Mouse (Mus musculus) forebrain, postnatal 0 days (tissue): ENCODE data around the gene Matn4. TPM values are rescaled to one million over a fixed set of nuclear protein-coding genes. Genes with fewer than 3 reads are reported as not detected.
"Not testable (repeated sequence)": the region's sequence is repeated elsewhere in the genome, so short reads cannot be mapped to it uniquely, and the experiment has no call there.

ENCODE experiments used
- ATAC-seq: fragments of 200-750 bp; cut with Nextera tagmentation; 2 replicates; pipeline ENCODE4 v1.8.0; 2017; ENCODE audit warnings: mild to moderate bottlenecking, moderate library complexity
- DNase-seq: peaks from one replicate; pipeline ENCODE4 v3.0.0-alpha.2; 2015
- H3K27ac ChIP-seq: fragments of 300-500 bp; sonication (generic); 2 replicates; pipeline ENCODE4 v1.5.1; 2014; ENCODE audit warnings: low read depth, mild to moderate bottlenecking, antibody characterized with exemption, low read length, moderate library complexity, mixed read lengths
- H3K27me3 ChIP-seq: fragments of 300-500 bp; sonication (generic); 2 replicates; pipeline ENCODE4 v1.6.1; 2014; ENCODE audit warnings: mild to moderate bottlenecking, low read length, mixed read lengths; ENCODE audit not compliant: insufficient read depth
- H3K36me3 ChIP-seq: fragments of 300-500 bp; sonication (generic); 2 replicates; pipeline ENCODE4 v1.6.1; 2014; ENCODE audit warnings: mild to moderate bottlenecking, moderate library complexity; ENCODE audit not compliant: insufficient read depth
- H3K4me1 ChIP-seq: fragments of 300-500 bp; sonication (generic); 2 replicates; pipeline ENCODE4 v1.6.1; 2014; ENCODE audit warnings: antibody characterized with exemption; ENCODE audit not compliant: insufficient read depth
- H3K4me2 ChIP-seq: fragments of 300-500 bp; sonication (generic); 2 replicates; pipeline ENCODE4 v1.6.1; 2014; ENCODE audit warnings: low read depth, mild to moderate bottlenecking, moderate library complexity
- H3K4me3 ChIP-seq: fragments of 300-500 bp; sonication (generic); 2 replicates; pipeline ENCODE4 v1.5.1; 2014; ENCODE audit warnings: low read depth, low read length, mixed read lengths
- H3K9ac ChIP-seq: fragments of 300-500 bp; sonication (generic); 2 replicates; pipeline ENCODE4 v1.6.1; 2014; ENCODE audit warnings: mild to moderate bottlenecking
- H3K9me3 ChIP-seq: fragments of 300-500 bp; sonication (generic); 2 replicates; pipeline ENCODE4 v1.6.1; 2016; ENCODE audit warnings: low read length
- CTCF ChIP-seq: sonication (generic); IDR thresholded peaks from 2 replicates; pipeline ENCODE4 v1.5.1; 2016; ENCODE audit warnings: antibody characterized with exemption, control low read depth, low read depth
- WGBS: fragments of 180-500 bp; shearing (Covaris S2); extraction: QIAGEN DNeasy Blood & Tissue Kit; methylation state at CpG from one replicate; pipeline ENCODE4 v1.1.7; 2014; 5-methylcytosine and 5-hydroxymethylcytosine counted together
- microRNA-seq, 2 experiments: library from miRNA; unstranded; fragments of <30 nt; microRNA quantifications; one replicate each; pipeline ENCODE4; 2016
- polyA plus RNA-seq: library from polyadenylated mRNA; unstranded; fragments of >200 nt; fragmentation: Nextera tagmentation; extraction: Ambion mirVana; gene quantifications from 2 replicates; pipeline ENCODE4 v1.2.1, GENCODE M21; 2015
- total RNA-seq: library from RNA; depleted of rRNA; stranded (reverse); fragments of >200 nt; gene quantifications from 2 replicates; pipeline ENCODE4 v1.2.3, GENCODE M21; 2014; rRNA removed

Gene Matn4
- total and polyA plus RNA-seq, 2 experiments from 2014 or later: 3.3 to 6.2 TPM

GRCm38 (mm10) chr2:164353356-164353755 lies 51.6 kb downstream of the Matn4 start:
- H3K4me2 ChIP-seq: no peak overlapping the region
- H3K27ac ChIP-seq: no peak overlapping the region
- ATAC-seq (no peak), DNase-seq (no peak)
- H3K36me3 ChIP-seq: no peaks in the 10 kb centered on the region
- WGBS: 89% methylated on average over 11 of the region's 11 CpGs
- no peaks in the 10 kb centered on the region for H3K9me3 ChIP-seq
- no peak for TF ChIP-seq CTCF
- no peaks in the 10 kb centered on the region for H3K4me1 ChIP-seq
- H3K27me3 ChIP-seq: no peaks in the 10 kb centered on the region
- no peak overlapping the region for H3K4me3 ChIP-seq
- no peak overlapping the region for H3K9ac ChIP-seq

GRCm38 (mm10) chr2:164352697-164353096 lies 52.3 kb downstream of the Matn4 start:
- Histone ChIP-seq H3K9ac (no peak overlapping the region), H3K36me3 (no peaks in the 10 kb centered on the region), H3K27ac (no peak overlapping the region), H3K27me3 (no peaks in the 10 kb centered on the region), H3K4me3 (no peak overlapping the region), H3K9me3 (no peaks in the 10 kb centered on the region), H3K4me1 (no peaks in the 10 kb centered on the region), H3K4me2 (no peak overlapping the region)
- DNase-seq (no peak), ATAC-seq (no peak)
- WGBS: 84% methylated on average over 3 of the region's 3 CpGs
- TF ChIP-seq CTCF: no peak

GRCm38 (mm10) chr2:164348980-164349379 lies 56.0 kb downstream of the Matn4 start:
- DNase-seq (no peak), ATAC-seq (no peak)
- peak; percentile 50 for TF ChIP-seq CTCF

GRCm38 (mm10) chr2:164347697-164348096 lies 57.3 kb downstream of the Matn4 start:
- H3K4me2 ChIP-seq, H3K4me1 ChIP-seq, H3K9me3 ChIP-seq, H3K4me3 ChIP-seq, DNase-seq, ATAC-seq, H3K27ac ChIP-seq, H3K27me3 ChIP-seq, H3K36me3 ChIP-seq, H3K9ac ChIP-seq: not testable (repeated sequence)

More at GRCm38 (mm10) chr2:164348980-164349379, 56.0 kb downstream of the Matn4 start:
- H3K36me3 ChIP-seq: no peaks in the 10 kb centered on the region
- no peak overlapping the region for H3K4me2 ChIP-seq
- WGBS: 96% methylated on average over 3 of the region's 3 CpGs
- no peaks in the 10 kb centered on the region for H3K4me1 ChIP-seq
- H3K27me3 ChIP-seq: no peaks in the 10 kb centered on the region
- no peak overlapping the region for H3K27ac ChIP-seq
- no peak overlapping the region for H3K4me3 ChIP-seq
- no peaks in the 10 kb centered on the region for H3K9me3 ChIP-seq
- H3K9ac ChIP-seq: no peak overlapping the region

GRCm38 (mm10) chr2:164343732-164344131 lies 61.2 kb downstream of the Matn4 start:
- 64% methylated on average over 1 of the region's 1 CpGs for WGBS
- ATAC-seq, H3K36me3 ChIP-seq: not testable (repeated sequence)

More at GRCm38 (mm10) chr2:164343732-164344131, 61.2 kb downstream of the Matn4 start:
- not testable (repeated sequence) for H3K27me3 ChIP-seq, H3K4me3 ChIP-seq, H3K4me1 ChIP-seq, H3K9me3 ChIP-seq, H3K9ac ChIP-seq, H3K27ac ChIP-seq, H3K4me2 ChIP-seq, DNase-seq

Small RNA genes within 50 kb of the gene (microRNA-seq; reads per million reads assigned to microRNA genes)
- gene Mir7678: 0 reads per million in 2 experiments

Other genes starting within 250 kb of the Matn4 start
- gene Kcns1, start 234.0 kb downstream of the Matn4 start, total RNA-seq: 12.8 and 15.4 TPM in 2 replicates
- 2.4 and 3.5 TPM in 2 replicates for gene Kcns1, start 234.0 kb downstream of the Matn4 start, polyA plus RNA-seq
- gene Wfdc5, start 222.4 kb downstream of the Matn4 start, total RNA-seq: not detected in 2 replicates
- not detected in 2 replicates for gene Wfdc5, start 222.4 kb downstream of the Matn4 start, polyA plus RNA-seq
- gene Wfdc12, start 214.6 kb downstream of the Matn4 start, total RNA-seq: not detected in 2 replicates
- not detected in 2 replicates for gene Wfdc12, start 214.6 kb downstream of the Matn4 start, polyA plus RNA-seq
- gene Wfdc15a, start 205.0 kb downstream of the Matn4 start, total RNA-seq: not detected in 2 replicates
- not detected in 2 replicates for gene Wfdc15a, start 205.0 kb downstream of the Matn4 start, polyA plus RNA-seq
- gene Wfdc15b, start 183.5 kb downstream of the Matn4 start, total RNA-seq: not detected in 2 replicates
- not detected in 2 replicates for gene Wfdc15b, start 183.5 kb downstream of the Matn4 start, polyA plus RNA-seq
- not detected in 2 replicates for gene Svs2, start 166.7 kb downstream of the Matn4 start, total RNA-seq
- gene Svs2, start 166.7 kb downstream of the Matn4 start, polyA plus RNA-seq: not detected in 2 replicates
- not detected in 2 replicates for gene Svs3b, start 148.5 kb downstream of the Matn4 start, total RNA-seq
- gene Svs3b, start 148.5 kb downstream of the Matn4 start, polyA plus RNA-seq: not detected in 2 replicates
- gene Svs4, start 126.7 kb downstream of the Matn4 start, total RNA-seq: not detected in 2 replicates
- gene Svs4, start 126.7 kb downstream of the Matn4 start, polyA plus RNA-seq: not detected in 2 replicates
- gene Svs3a, start 115.9 kb downstream of the Matn4 start, total RNA-seq: not detected in 2 replicates
- not detected in 2 replicates for gene Svs3a, start 115.9 kb downstream of the Matn4 start, polyA plus RNA-seq
- not detected in 2 replicates for gene Svs6, start 88.4 kb downstream of the Matn4 start, total RNA-seq
- not detected in 2 replicates for gene Svs6, start 88.4 kb downstream of the Matn4 start, polyA plus RNA-seq
- gene Svs5, start 72.4 kb downstream of the Matn4 start, total RNA-seq: not detected in 2 replicates
- gene Svs5, start 72.4 kb downstream of the Matn4 start, polyA plus RNA-seq: not detected in 2 replicates
- gene Slpi, start 16.1 kb downstream of the Matn4 start, total RNA-seq: not detected in 2 replicates
- gene Slpi, start 16.1 kb downstream of the Matn4 start, polyA plus RNA-seq: 0.71 and 0.77 TPM in 2 replicates
- gene Rbpjl, start 2.0 kb downstream of the Matn4 start, total RNA-seq: 0.46 TPM in 1 of 2 replicates, not detected in the other
- 0.17 and 0.33 TPM in 2 replicates for gene Rbpjl, start 2.0 kb downstream of the Matn4 start, polyA plus RNA-seq
- 11.8 and 14.0 TPM in 2 replicates for gene Sdc4, start 38.7 kb upstream of the Matn4 start, total RNA-seq
- gene Sdc4, start 38.7 kb upstream of the Matn4 start, polyA plus RNA-seq: 8.0 and 16.5 TPM in 2 replicates
- gene Sys1, start 51.8 kb upstream of the Matn4 start, total RNA-seq: 88.0 and 167 TPM in 2 replicates
- 105 and 110 TPM in 2 replicates for gene Sys1, start 51.8 kb upstream of the Matn4 start, polyA plus RNA-seq
- gene Gm20458, start 55.8 kb upstream of the Matn4 start, total RNA-seq: 3.6 and 10.5 TPM in 2 replicates
- 10.0 and 10.7 TPM in 2 replicates for gene Gm20458, start 55.8 kb upstream of the Matn4 start, polyA plus RNA-seq
- gene Trp53tg5, start 68.6 kb upstream of the Matn4 start, total RNA-seq: not detected in 2 replicates
- gene Trp53tg5, start 68.6 kb upstream of the Matn4 start, polyA plus RNA-seq: not detected in 2 replicates
- gene Dbndd2, start 80.9 kb upstream of the Matn4 start, total RNA-seq: 21.7 and 23.9 TPM in 2 replicates
- gene Dbndd2, start 80.9 kb upstream of the Matn4 start, polyA plus RNA-seq: 10.9 and 17.6 TPM in 2 replicates
- gene Pigt, start 92.4 kb upstream of the Matn4 start, total RNA-seq: 47.6 and 77.6 TPM in 2 replicates
- 91.0 and 93.8 TPM in 2 replicates for gene Pigt, start 92.4 kb upstream of the Matn4 start, polyA plus RNA-seq
- gene Wfdc2, start 157.3 kb upstream of the Matn4 start, total RNA-seq: 1.5 and 6.1 TPM in 2 replicates
- 4.3 and 7.3 TPM in 2 replicates for gene Wfdc2, start 157.3 kb upstream of the Matn4 start, polyA plus RNA-seq
- gene Spint3, start 168.3 kb upstream of the Matn4 start, total RNA-seq: not detected in 2 replicates
- gene Spint3, start 168.3 kb upstream of the Matn4 start, polyA plus RNA-seq: not detected in 2 replicates
- not detected in 2 replicates for gene Wfdc6a, start 180.3 kb upstream of the Matn4 start, total RNA-seq
- 0.33 TPM in 1 of 2 replicates, not detected in the other for gene Wfdc6a, start 180.3 kb upstream of the Matn4 start, polyA plus RNA-seq
- not detected in 2 replicates for gene Eppin, start 188.4 kb upstream of the Matn4 start, total RNA-seq
- 0.19 TPM in 1 of 2 replicates, not detected in the other for gene Eppin, start 188.4 kb upstream of the Matn4 start, polyA plus RNA-seq
- gene Wfdc6b, start 208.4 kb upstream of the Matn4 start, total RNA-seq: not detected in 2 replicates
- not detected in 2 replicates for gene Wfdc6b, start 208.4 kb upstream of the Matn4 start, polyA plus RNA-seq
- gene Wfdc8, start 208.5 kb upstream of the Matn4 start, total RNA-seq: not detected in 2 replicates
- not detected in 2 replicates for gene Wfdc8, start 208.5 kb upstream of the Matn4 start, polyA plus RNA-seq
- gene Wfdc16, start 233.6 kb upstream of the Matn4 start, total RNA-seq: not detected in 2 replicates
- not detected in 2 replicates for gene Wfdc16, start 233.6 kb upstream of the Matn4 start, polyA plus RNA-seq